Mouse (Mus musculus) kidney, adult 2 months (tissue): ENCODE measurements around the gene Reps1. TPM values are rescaled to one million over a fixed set of nuclear protein-coding genes. Genes with fewer than 3 reads are reported as not detected.

ENCODE experiments used
- DNase-seq: peaks from one replicate; pipeline ENCODE4 v3.0.0; 2021
- H3K27ac ChIP-seq: fragments of 200-500 bp; 2 replicates; pipeline ENCODE4 v1.5.1; 2012; ENCODE audit warnings: low read depth, low read length, control low read depth, inconsistent platforms; ENCODE audit not compliant: insufficient read depth
- H3K27me3 ChIP-seq: fragments of 200-500 bp; replicated peaks from 2 replicates; pipeline ENCODE4 v1.6.1; 2012; ENCODE audit warnings: mild to moderate bottlenecking, moderate library complexity, low read length, inconsistent platforms; ENCODE audit not compliant: control insufficient read depth, insufficient read depth
- H3K36me3 ChIP-seq: fragments of 200-500 bp; 2 replicates; pipeline ENCODE4 v1.6.1; 2012; ENCODE audit warnings: mild to moderate bottlenecking, moderate library complexity, low read length, inconsistent platforms; ENCODE audit not compliant: control insufficient read depth, insufficient read depth
- H3K4me1 ChIP-seq: fragments of 200-500 bp; 2 replicates; pipeline ENCODE4 v1.6.1; 2011; ENCODE audit warnings: low read length; ENCODE audit not compliant: control insufficient read depth, insufficient read depth
- H3K4me3 ChIP-seq: fragments of 200-500 bp; 2 replicates; pipeline ENCODE4 v1.5.1; 2011; ENCODE audit warnings: mild to moderate bottlenecking, low read depth, low read length, control low read depth; ENCODE audit not compliant: insufficient read depth
- CTCF ChIP-seq: fragments of 200-500 bp; conservative IDR thresholded peaks from 2 replicates; pipeline ENCODE4 v1.5.1; 2011; ENCODE audit warnings: low read depth, mild to moderate bottlenecking, control low read depth, low read length, moderate library complexity, mixed read lengths; ENCODE audit not compliant: insufficient read depth, insufficient read length
- POLR2A ChIP-seq: fragments of 200-500 bp; IDR thresholded peaks from one replicate; pipeline ENCODE4 v1.6.1; 2011; ENCODE audit warnings: low read depth, low read length, control low read depth
- WGBS: fragments of 180-500 bp; shearing (Covaris S2); methylation state at CpG from one replicate; pipeline ENCODE4 v1.1.7; 2018; 5-methylcytosine and 5-hydroxymethylcytosine counted together
- polyA plus RNA-seq: library from polyadenylated mRNA; depleted of rRNA; stranded (reverse); fragments of >200 nt; gene quantifications from 2 replicates; pipeline ENCODE4 v1.2.3, GENCODE M21; 2012

Gene Reps1
- polyA plus RNA-seq, 1 experiment: 31.8 TPM

- peak overlapping the region; percentile 83 for H3K27ac ChIP-seq
- WGBS: 55% methylated on average over 10 of the region's 10 CpGs
- TF ChIP-seq POLR2A (no peak), CTCF (no peak)
- no peaks in the 10 kb centered on the region for H3K36me3 ChIP-seq
- H3K4me3 ChIP-seq: no peak overlapping the region
- DNase-seq: peak; percentile 66
- H3K4me1 ChIP-seq: peaks cover 13% of the 10 kb centered on the region
- H3K27me3 ChIP-seq: no peaks in the 10 kb centered on the region
Observed at GRCm38 (mm10) chr10:18047380-18048146, 8.1 kb upstream of the Reps1 start.

GRCm38 (mm10) chr10:18055009-18055695, 509 bp upstream of the Reps1 start:
- TF ChIP-seq POLR2A: no peak
- peak; percentile 59 for TF ChIP-seq CTCF
- H3K27ac ChIP-seq: peak overlapping the region; percentile 32; the same call in 1 of the 2 replicates
- H3K4me3 ChIP-seq: peak overlapping the region; percentile 93
- no peaks in the 10 kb centered on the region for H3K36me3 ChIP-seq
- 2% methylated on average over 58 of the region's 61 CpGs for WGBS
- DNase-seq: peak; percentile 88
- no peaks in the 10 kb centered on the region for H3K27me3 ChIP-seq
- H3K4me1 ChIP-seq: peaks cover 24% of the 10 kb centered on the region

- no peak overlapping the region for H3K27ac ChIP-seq
- no peaks in the 10 kb centered on the region for H3K36me3 ChIP-seq
- H3K4me3 ChIP-seq: peak overlapping the region; percentile 93
- WGBS: under 1% methylated on average over 8 of the region's 8 CpGs
- DNase-seq: no peak
- no peak for TF ChIP-seq CTCF
- TF ChIP-seq POLR2A: no peak
- H3K27me3 ChIP-seq: no peaks in the 10 kb centered on the region
- peaks cover 27% of the 10 kb centered on the region for H3K4me1 ChIP-seq
Observed at GRCm38 (mm10) chr10:18056391-18056745, 707 bp downstream of the Reps1 start.

GRCm38 (mm10) chr10:18058681-18059338, 3.1 kb downstream of the Reps1 start:
- no peak for TF ChIP-seq CTCF
- no peak for TF ChIP-seq POLR2A
- Histone ChIP-seq H3K27me3 (no peaks in the 10 kb centered on the region), H3K27ac (no peak overlapping the region), H3K4me1 (peaks cover 29% of the 10 kb centered on the region), H3K36me3 (no peaks in the 10 kb centered on the region), H3K4me3 (no peak overlapping the region)
- no peak for DNase-seq
- WGBS: 88% methylated on average over 9 of the region's 9 CpGs

- Histone ChIP-seq H3K4me1 (peaks cover 29% of the 10 kb centered on the region), H3K27me3 (no peaks in the 10 kb centered on the region), H3K27ac (no peak overlapping the region), H3K36me3 (no peaks in the 10 kb centered on the region), H3K4me3 (no peak overlapping the region)
- DNase-seq: no peak
- TF ChIP-seq CTCF: no peak
- no peak for TF ChIP-seq POLR2A
- WGBS: 67% methylated on average over 13 of the region's 13 CpGs
Observed at GRCm38 (mm10) chr10:18059807-18060206, 4.1 kb downstream of the Reps1 start.

GRCm38 (mm10) chr10:18060778-18061177, 5.1 kb downstream of the Reps1 start:
- Histone ChIP-seq H3K27me3 (no peaks in the 10 kb centered on the region), H3K4me1 (peaks cover 29% of the 10 kb centered on the region), H3K4me3 (no peak overlapping the region), H3K36me3 (no peaks in the 10 kb centered on the region), H3K27ac (no peak overlapping the region)
- WGBS: 81% methylated on average over 2 of the region's 2 CpGs
- TF ChIP-seq POLR2A (no peak), CTCF (no peak)
- no peak for DNase-seq

- TF ChIP-seq POLR2A (no peak), CTCF (no peak)
- Histone ChIP-seq H3K36me3 (no peaks in the 10 kb centered on the region), H3K27ac (no peak overlapping the region), H3K27me3 (no peaks in the 10 kb centered on the region), H3K4me3 (no peak overlapping the region), H3K4me1 (peaks cover 32% of the 10 kb centered on the region)
- WGBS: 84% methylated on average over 4 of the region's 4 CpGs
- no peak for DNase-seq
Observed at GRCm38 (mm10) chr10:18061533-18061932, 5.9 kb downstream of the Reps1 start.
